Mouse (Mus musculus): Measurements from ENCODE around the gene Alpl. TPM values are rescaled to one million over a fixed set of nuclear protein-coding genes. Genes with fewer than 3 reads are reported as not detected.

The Alpl gene
- polyA plus RNA-seq, 1 experiment from 2014 or later, result 2.0 TPM

DNA sequence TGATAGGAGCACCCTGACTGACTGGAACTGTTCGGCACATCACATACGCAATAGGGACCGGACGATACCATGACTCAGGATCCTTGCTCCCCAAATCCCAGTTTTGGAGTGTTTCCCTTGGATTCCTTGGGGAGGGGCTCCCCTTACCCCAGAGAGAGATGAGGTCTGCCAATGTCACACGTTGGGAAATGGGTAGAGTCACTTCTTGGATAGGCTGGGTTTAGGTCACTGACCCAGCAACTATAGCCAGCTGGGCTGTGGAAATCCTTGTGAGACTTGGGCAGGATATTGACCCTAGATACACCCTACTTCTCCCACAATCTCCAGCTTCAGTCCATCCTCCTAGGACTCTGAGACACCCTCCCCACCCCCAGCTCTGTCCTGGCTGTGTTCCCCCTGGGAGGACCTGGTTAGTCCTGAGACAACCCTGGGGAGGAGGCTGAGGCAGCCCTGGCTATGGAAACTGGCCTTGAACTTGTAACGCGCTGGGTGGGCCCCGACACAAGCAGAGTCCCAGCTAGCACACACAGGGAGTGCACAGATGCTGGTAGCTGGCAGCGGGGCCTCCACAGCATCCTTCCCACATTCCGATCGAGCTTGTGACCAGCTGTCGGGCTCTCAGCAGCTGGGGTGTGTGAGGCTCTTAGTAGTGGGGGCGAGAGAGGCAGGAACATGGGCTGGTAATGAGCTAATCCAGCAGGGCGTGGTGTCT lies 25.1 kb downstream of the Alpl start:
- no peak for TF ChIP-seq CTCF (IDR thresholded peaks at IDR 0.05)
- no peaks in the 10 kb centered on the region for H3K27me3 ChIP-seq
- DNase-seq (ENCODE audit: low read depth, low spot score) (no peak), ATAC-seq (no peak)
- CTCF ChIA-PET, result interaction anchor here (1.4 kb wide), 1 partner anchor 14 kb away, joined by 3 read pairs; no protein-coding TSS in a partner anchor
- in situ Hi-C loops (cut with MboI; ENCODE audit: low pct_unique_long_range_greater_than_20kb), result no loop called here
- POLR2A ChIA-PET, result interaction anchor here (1.7 kb wide), 1 partner anchor 17 kb away, joined by 3 read pairs; no protein-coding TSS in a partner anchor

DNA sequence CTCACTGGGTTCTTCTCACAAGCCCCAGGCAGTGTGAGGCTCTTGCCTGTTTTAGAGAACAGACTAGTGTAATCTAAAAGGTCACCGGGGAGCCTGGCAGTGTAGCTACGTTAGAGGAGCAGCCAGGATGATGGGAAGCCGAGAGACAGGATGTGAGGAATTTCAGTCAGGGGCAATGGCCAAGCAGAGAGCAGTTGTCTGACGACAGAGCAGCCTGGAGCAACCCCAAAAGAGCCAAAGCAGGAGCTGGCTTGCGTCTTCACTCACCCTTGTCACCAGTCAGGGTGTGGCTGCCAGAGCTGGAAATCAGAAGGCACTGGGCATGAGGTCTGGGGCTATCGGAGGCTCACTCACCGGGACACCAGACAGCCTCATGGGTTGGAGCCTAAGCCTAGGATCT lies 26.5 kb downstream of the Alpl start:
- ChIA-PET CTCF (no interaction called here), POLR2A (interaction anchor here (1.7 kb wide), 1 partner anchor 15 kb away, joined by 3 read pairs; no protein-coding TSS in a partner anchor)
- ATAC-seq (no peak), DNase-seq (ENCODE audit: low read depth, low spot score) (no peak)
- in situ Hi-C loops (cut with MboI; ENCODE audit: low pct_unique_long_range_greater_than_20kb), result no loop called here
- H3K27me3 ChIP-seq, result no peaks in the 10 kb centered on the region
- TF ChIP-seq CTCF (IDR thresholded peaks at IDR 0.05), result no peak

DNA sequence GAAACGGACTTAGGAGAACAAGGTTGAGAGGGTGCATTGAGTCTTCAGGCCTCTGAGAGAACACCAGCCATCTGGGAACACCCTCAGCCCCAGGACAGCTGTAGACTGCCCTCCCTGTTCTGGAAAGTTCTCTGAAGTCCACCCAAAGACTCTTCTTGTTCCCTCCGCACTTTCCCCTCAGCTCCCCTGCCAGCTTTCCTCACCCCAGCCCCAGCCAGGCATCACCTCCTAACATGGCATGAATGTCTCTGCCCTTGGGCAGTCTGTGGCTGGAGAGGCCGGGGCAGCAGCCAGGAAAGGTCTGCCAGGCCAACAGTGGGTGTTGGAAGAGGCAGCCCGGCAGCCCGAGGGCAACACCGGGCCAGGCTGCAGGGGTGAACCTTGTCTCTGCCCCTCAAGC lies 27.4 kb downstream of the Alpl start:
- ATAC-seq (no peak), DNase-seq (ENCODE audit: low read depth, low spot score) (no peak)
- TF ChIP-seq CTCF (IDR thresholded peaks at IDR 0.05), result no peak
- ChIA-PET POLR2A (no interaction called here), CTCF (no interaction called here)
- H3K27me3 ChIP-seq, result no peaks in the 10 kb centered on the region
- in situ Hi-C loops (cut with MboI; ENCODE audit: low pct_unique_long_range_greater_than_20kb), result no loop called here

DNA sequence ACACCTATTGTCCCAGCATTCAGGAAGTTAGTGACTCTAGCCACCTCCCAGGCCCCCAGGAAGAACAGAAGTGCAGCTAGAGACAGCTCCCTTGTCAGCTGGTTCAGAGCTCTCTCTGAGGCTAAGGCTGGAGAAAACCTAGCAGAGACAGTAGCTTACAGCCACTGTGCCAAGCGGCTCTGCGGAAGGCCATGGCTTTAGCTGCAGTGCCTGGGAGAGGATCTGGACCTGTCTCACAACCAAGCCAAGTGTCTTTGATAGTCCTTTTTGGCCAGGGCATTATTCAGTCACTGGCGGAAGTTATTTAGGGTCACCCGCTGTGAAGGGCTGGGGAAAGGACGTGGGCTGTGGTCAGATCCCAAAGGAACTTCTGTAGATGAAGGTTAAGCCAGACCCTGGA lies 27.8 kb downstream of the Alpl start:
- TF ChIP-seq CTCF (IDR thresholded peaks at IDR 0.05), result no peak
- ChIA-PET POLR2A (no interaction called here), CTCF (no interaction called here)
- no peak for ATAC-seq
- DNase-seq (ENCODE audit: low read depth, low spot score), result no peak
- H3K27me3 ChIP-seq, result no peaks in the 10 kb centered on the region
- in situ Hi-C loops (cut with MboI; ENCODE audit: low pct_unique_long_range_greater_than_20kb), result no loop called here

DNA sequence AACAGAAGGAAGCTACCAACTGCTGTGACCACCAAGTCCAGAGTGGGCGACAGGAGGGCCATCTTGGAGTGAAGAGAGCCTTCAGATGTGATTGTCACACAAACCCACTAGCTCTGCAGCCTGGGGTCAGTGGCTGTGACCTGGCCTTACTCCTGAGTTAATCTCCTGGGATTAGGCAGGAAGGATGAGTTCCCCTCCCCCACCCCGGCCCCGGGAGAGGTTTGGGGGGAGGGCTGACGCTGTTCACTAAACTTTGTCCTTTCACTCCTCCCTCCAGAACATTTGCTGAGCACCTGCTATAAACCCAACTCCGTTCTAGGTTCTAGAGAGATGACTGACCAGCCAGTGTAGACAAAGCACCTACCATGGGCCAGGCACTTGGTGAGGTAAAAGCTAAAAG lies 29.8 kb downstream of the Alpl start:
- in situ Hi-C loops (cut with MboI; ENCODE audit: low pct_unique_long_range_greater_than_20kb), result no loop called here
- no peak for DNase-seq (ENCODE audit: low read depth, low spot score)
- no peak for ATAC-seq
- ChIA-PET CTCF (no interaction called here), POLR2A (no interaction called here)
- no peaks in the 10 kb centered on the region for H3K27me3 ChIP-seq
- no peak for TF ChIP-seq CTCF (IDR thresholded peaks at IDR 0.05)

DNA sequence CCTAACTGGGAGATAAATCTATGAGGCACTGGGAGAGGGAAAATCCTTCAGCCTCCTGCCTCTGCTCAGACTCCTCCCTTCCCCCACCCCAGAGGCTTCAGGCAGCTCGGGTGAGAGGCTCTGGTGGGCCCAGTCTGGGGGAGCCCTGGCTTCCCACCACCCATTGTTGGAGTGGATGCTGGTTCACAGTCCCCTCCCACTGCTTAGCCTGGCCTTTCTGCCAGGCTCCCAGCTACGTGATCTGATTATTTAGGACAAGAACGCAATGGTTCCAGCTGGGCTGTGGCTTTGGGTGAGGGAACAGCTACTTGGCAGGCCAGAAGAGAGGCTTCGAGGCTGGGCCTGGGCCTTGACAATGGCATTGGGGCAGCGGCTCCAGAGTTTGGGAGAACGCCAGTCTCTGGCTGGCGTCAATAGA lies 30.6 kb downstream of the Alpl start:
- ATAC-seq (no peak), DNase-seq (ENCODE audit: low read depth, low spot score) (no peak)
- in situ Hi-C loops (cut with MboI; ENCODE audit: low pct_unique_long_range_greater_than_20kb), result no loop called here
- no peak for TF ChIP-seq CTCF (IDR thresholded peaks at IDR 0.05)
- H3K27me3 ChIP-seq, result no peaks in the 10 kb centered on the region
- CTCF ChIA-PET, result no interaction called here
- POLR2A ChIA-PET, result no interaction called here

DNA sequence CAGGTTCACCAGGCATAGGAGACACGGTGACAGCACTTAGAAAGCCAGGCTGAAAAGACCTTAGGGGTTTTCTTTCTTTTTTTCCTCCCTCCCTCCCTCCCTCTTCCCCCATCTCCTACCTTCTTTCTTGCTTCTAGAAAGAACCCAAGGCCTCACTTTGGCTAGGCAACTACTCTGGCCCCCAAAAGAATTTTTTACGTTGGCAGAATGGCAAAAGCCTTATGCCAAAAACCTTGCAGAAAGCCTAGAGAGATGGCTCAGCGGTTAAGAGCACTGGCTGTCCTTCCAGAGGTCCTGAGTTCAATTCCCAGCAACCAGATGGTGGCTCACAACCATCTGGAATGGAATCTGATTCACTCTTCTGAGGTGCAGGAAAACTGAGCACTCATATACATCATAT lies 31.6 kb downstream of the Alpl start:
- POLR2A ChIA-PET, result no interaction called here
- H3K27me3 ChIP-seq, result no peaks in the 10 kb centered on the region
- in situ Hi-C loops (cut with MboI; ENCODE audit: low pct_unique_long_range_greater_than_20kb), result no loop called here
- DNase-seq (ENCODE audit: low read depth, low spot score), result no peak
- CTCF ChIA-PET, result no interaction called here
- no peak for ATAC-seq
- no peak for TF ChIP-seq CTCF (IDR thresholded peaks at IDR 0.05)

DNA sequence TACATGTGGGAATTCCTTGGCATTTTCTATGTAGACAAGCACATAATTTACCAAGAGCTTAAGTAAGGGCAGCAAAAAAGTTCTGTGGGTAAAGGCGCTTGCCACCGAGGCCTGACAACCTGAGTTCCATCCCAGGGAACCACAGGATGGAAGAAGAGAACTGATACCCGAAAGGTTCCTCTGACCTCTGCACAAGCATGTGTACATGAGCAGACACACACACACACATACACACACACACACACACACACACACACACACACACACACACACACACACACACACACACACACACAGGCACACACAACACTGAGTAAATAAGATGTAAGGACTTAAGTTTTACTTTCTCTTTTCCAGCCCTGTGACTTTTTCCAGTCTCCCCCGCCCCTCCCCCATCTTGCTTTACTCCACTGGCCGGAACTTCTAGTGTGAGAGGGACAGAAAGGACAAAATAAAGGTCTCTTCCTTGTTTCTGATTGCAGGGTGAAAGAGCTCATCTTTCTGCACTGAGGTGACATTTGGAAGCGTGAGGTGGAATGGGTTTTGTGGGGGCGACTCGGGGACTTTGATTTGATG lies 32.2 kb downstream of the Alpl start:
- no peak for ATAC-seq
- ChIA-PET CTCF (no interaction called here), POLR2A (no interaction called here)
- in situ Hi-C loops (cut with MboI; ENCODE audit: low pct_unique_long_range_greater_than_20kb), result no loop called here
- no peak for TF ChIP-seq CTCF (IDR thresholded peaks at IDR 0.05)
- DNase-seq (ENCODE audit: low read depth, low spot score), result no peak
- H3K27me3 ChIP-seq, result no peaks in the 10 kb centered on the region

DNA sequence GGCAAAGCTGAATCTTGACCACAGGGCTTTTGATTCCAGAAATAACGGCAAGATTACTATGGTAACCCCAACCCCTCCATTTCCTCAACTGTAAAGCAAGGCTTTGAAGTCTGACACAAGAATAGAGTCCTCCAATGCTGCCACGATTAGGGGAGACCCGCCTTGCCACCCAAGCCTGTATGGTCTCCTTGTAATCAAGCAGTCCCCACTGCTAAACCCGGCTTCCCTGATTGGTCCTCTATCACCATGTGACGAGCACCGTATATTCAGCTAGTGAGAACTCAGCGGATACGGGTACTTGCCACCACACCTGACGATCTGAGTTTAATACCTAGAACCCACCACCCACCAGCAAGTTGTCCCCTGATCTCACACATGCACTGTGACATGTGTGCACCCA lies 33.3 kb downstream of the Alpl start:
- ChIA-PET CTCF (no interaction called here), POLR2A (no interaction called here)
- ATAC-seq, result no peak
- DNase-seq (ENCODE audit: low read depth, low spot score), result no peak
- no peak for TF ChIP-seq CTCF (IDR thresholded peaks at IDR 0.05)
- no peaks in the 10 kb centered on the region for H3K27me3 ChIP-seq
- in situ Hi-C loops (cut with MboI; ENCODE audit: low pct_unique_long_range_greater_than_20kb), result no loop called here

DNA sequence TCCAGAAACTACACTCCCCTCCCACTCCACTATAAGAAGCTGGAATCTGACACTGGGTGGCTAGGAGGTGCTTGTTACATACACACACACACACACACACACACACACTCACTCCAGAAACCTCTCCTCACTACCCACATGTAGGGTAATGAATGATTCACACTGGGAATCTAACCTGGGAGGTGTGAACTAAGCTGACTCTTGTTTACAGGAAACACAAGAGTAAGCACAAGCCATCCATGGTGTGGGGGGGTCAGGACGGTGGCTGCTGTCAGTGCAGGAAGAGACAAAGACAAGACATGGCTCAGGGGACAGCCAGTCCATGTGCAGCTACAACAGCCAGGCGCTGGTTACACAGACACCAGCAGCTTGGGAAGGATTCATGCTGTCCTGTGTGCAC lies 41.7 kb downstream of the Alpl start:
- in situ Hi-C loops (cut with MboI; ENCODE audit: low pct_unique_long_range_greater_than_20kb), result no loop called here
- ChIA-PET CTCF (no interaction called here), POLR2A (interaction anchor here (0.8 to 1.5 kb wide), 2 partner anchors 16 to 62 kb away, joined by 3 read pairs; no protein-coding TSS in a partner anchor)
- TF ChIP-seq CTCF (IDR thresholded peaks at IDR 0.05), result no peak
- DNase-seq (ENCODE audit: low read depth, low spot score) (peak; percentile 70), ATAC-seq (peak; percentile 52)
- H3K27me3 ChIP-seq, result no peaks in the 10 kb centered on the region

DNA sequence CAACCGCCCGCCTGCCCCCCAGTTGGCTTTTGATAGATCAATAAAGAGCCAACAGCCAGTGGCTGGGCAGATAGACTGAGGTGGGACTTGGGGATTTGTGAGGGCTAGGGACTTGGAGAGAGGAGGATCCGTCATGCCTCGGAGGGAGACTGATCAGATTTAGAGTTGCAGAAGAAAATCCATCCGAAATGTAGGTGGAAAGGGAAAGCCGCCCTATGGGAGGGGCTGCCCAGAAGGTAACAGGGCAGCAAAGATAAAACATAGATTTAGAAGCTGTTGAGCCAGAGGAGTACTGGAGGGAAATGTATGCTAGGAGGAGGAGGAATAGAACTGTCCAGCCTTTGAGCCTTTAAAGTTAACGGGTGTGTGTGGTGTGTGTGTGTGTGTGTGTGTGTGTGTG lies 43.0 kb downstream of the Alpl start:
- H3K27me3 ChIP-seq, result no peaks in the 10 kb centered on the region
- no peak for ATAC-seq
- DNase-seq (ENCODE audit: low read depth, low spot score), result no peak
- ChIA-PET CTCF (no interaction called here), POLR2A (no interaction called here)
- TF ChIP-seq CTCF (IDR thresholded peaks at IDR 0.05), result no peak
- in situ Hi-C loops (cut with MboI; ENCODE audit: low pct_unique_long_range_greater_than_20kb), result no loop called here

DNA sequence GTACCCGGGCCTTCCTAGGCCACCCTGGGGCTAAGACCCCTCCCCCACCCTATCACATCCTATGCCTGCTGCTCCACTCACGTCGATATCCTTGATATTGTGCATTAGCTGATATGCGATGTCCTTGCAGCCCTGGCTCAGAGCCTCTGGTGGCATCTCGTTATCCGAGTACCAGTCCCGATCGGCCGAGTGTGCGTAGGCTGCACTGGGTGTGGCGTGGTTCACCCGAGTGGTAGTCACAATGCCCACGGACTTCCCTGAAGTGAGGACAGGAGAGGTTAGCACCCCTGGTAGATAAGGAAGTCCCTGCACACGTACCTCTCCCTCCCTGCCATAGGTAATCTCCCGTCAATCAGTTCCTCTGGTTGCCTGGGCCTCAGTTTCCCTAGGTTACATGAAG lies 43.7 kb downstream of the Alpl start:
- in situ Hi-C loops (cut with MboI; ENCODE audit: low pct_unique_long_range_greater_than_20kb), result no loop called here
- ATAC-seq (no peak), DNase-seq (ENCODE audit: low read depth, low spot score) (no peak)
- ChIA-PET POLR2A (no interaction called here), CTCF (no interaction called here)
- TF ChIP-seq CTCF (IDR thresholded peaks at IDR 0.05), result no peak
- H3K27me3 ChIP-seq, result no peaks in the 10 kb centered on the region
